25 mouse cellular contexts compared by ENCODE assay signal in genomic region chr5:135331161-135331560, GRCm38 (mm10). TPM values are rescaled to one million over a fixed set of nuclear protein-coding genes. Genes with fewer than 3 reads are reported as not detected.
DNase-seq lines count a peak whose midpoint lies in the region; ATAC-seq lines count a peak whose summit lies in the region.
"Had no signal": no experiment of that assay in that cellular context is flagged by ENCODE, and none has a peak within 500 bp of the region (broad histone marks: within the 10 kb centered on the region; RNA-seq: fewer than 3 reads in every experiment).

No protein-coding gene starts in this region.

- no peak overlapping the region for H3K9ac ChIP-seq in hindbrain, embryonic 12.5 days
- H3K9ac ChIP-seq: embryonic facial prominence, embryonic 13.5 days; forebrain, embryonic 13.5 days; heart, embryonic 15.5 days had no signal

- H3K27me3 ChIP-seq in hindbrain, embryonic 10.5 days (ENCODE audit: insufficient read depth, poor library complexity, severe bottlenecking) = no peaks in the 10 kb centered on the region
- no peaks in the 10 kb centered on the region for H3K27me3 ChIP-seq in hindbrain, embryonic 12.5 days
- H3K27me3 ChIP-seq in limb, embryonic 10.5 days (ENCODE audit: low read depth, poor library complexity, severe bottlenecking) = no peaks in the 10 kb centered on the region
- H3K27me3 ChIP-seq: embryonic facial prominence, embryonic 13.5 days; forebrain, embryonic 13.5 days; heart, embryonic 15.5 days had no signal

- no peak overlapping the region for H3K27ac ChIP-seq in hindbrain, embryonic 10.5 days
- no peak overlapping the region for H3K27ac ChIP-seq in hindbrain, embryonic 12.5 days
- H3K27ac ChIP-seq in limb, embryonic 10.5 days = no peak overlapping the region
- H3K27ac ChIP-seq: embryonic facial prominence, embryonic 13.5 days; forebrain, embryonic 13.5 days; gastrocnemius, adult 2 months; heart, embryonic 15.5 days had no signal

- no peaks in the 10 kb centered on the region for H3K36me3 ChIP-seq in hindbrain, embryonic 10.5 days
- no peaks in the 10 kb centered on the region for H3K36me3 ChIP-seq in hindbrain, embryonic 12.5 days
- H3K36me3 ChIP-seq in limb, embryonic 10.5 days = no peaks in the 10 kb centered on the region
- H3K36me3 ChIP-seq: embryonic facial prominence, embryonic 13.5 days; G1E; heart, embryonic 15.5 days had no signal

- no peak for ATAC-seq in hindbrain, embryonic 12.5 days (ENCODE audit: low FRiP score)
- ATAC-seq: CD4-positive, CD25-positive, alpha-beta regulatory T cell, adult 4 months; forebrain, embryonic 13.5 days; hindbrain, embryonic 16.5 days had no signal

- peaks cover 7% of the 10 kb centered on the region for H3K4me1 ChIP-seq in hindbrain, embryonic 10.5 days (replicated peaks)
- no peaks in the 10 kb centered on the region for H3K4me1 ChIP-seq in hindbrain, embryonic 12.5 days
- H3K4me1 ChIP-seq in limb, embryonic 10.5 days = peaks cover 6% of the 10 kb centered on the region; the same call in 1 of the 2 replicates
- H3K4me1 ChIP-seq: embryonic facial prominence, embryonic 13.5 days; forebrain, embryonic 13.5 days had no signal

- WGBS in hindbrain, embryonic 10.5 days = 88% methylated on average over 6 of the region's 6 CpGs
- WGBS in hindbrain, embryonic 12.5 days = 83% methylated on average over 6 of the region's 6 CpGs
- WGBS in limb, embryonic 10.5 days = 88% methylated on average over 6 of the region's 6 CpGs

- H3K4me2 ChIP-seq in hindbrain, embryonic 12.5 days (replicated peaks) = no peak overlapping the region
- H3K4me2 ChIP-seq: embryonic facial prominence, embryonic 13.5 days; forebrain, embryonic 13.5 days; heart, embryonic 11.5 days; heart, embryonic 15.5 days had no signal

- DNase-seq in adrenal gland, postnatal 14 days = peak; percentile 16
- DNase-seq in adrenal gland, postnatal 10 days = no peak
- peak; percentile 1 for DNase-seq in hindbrain, embryonic 10.5 days (ENCODE audit: low spot score)
- peak; percentile 3 for DNase-seq in lung, postnatal 36 days
- DNase-seq in lung, adult 18-20 months = no peak
- peak; percentile 15 for DNase-seq in limb, embryonic 10.5 days (ENCODE audit: low spot score)
- DNase-seq: adrenal gland, adult 8-10 months; B cell, adult 2 months; cerebellum, adult 11-12 months; cerebellum, adult 9-10 months; cerebellum, postnatal 25 days; gastrocnemius, adult 2 months; gastrocnemius, postnatal 25 days; heart, postnatal 14 days had no signal

- H3K4me3 ChIP-seq in hindbrain, embryonic 10.5 days = no peak overlapping the region
- H3K4me3 ChIP-seq in hindbrain, embryonic 12.5 days = no peak overlapping the region
- no peak overlapping the region for H3K4me3 ChIP-seq in limb, embryonic 10.5 days
- H3K4me3 ChIP-seq: embryonic facial prominence, embryonic 13.5 days; forebrain, embryonic 13.5 days; gastrocnemius, adult 2 months; heart, embryonic 15.5 days had no signal

- no peaks in the 10 kb centered on the region for H3K9me3 ChIP-seq in hindbrain, embryonic 10.5 days
- H3K9me3 ChIP-seq in hindbrain, embryonic 12.5 days (replicated peaks) = no peaks in the 10 kb centered on the region
- H3K9me3 ChIP-seq in limb, embryonic 10.5 days (replicated peaks) = no peaks in the 10 kb centered on the region
- H3K9me3 ChIP-seq: embryonic facial prominence, embryonic 13.5 days; forebrain, embryonic 13.5 days; G1E; heart, embryonic 15.5 days had no signal

RNA-seq across cellular contexts. Expression of gene Fkbp6, which starts 18.7 kb away (rescaled TPM):
- not detected in 2 replicates for total RNA-seq in adrenal gland, postnatal 14 days (2021)
- total RNA-seq in adrenal gland, postnatal 10 days (2021) = under 1 TPM in 1 of 2 experiments, not detected in 1; 0.27 TPM
- polyA plus RNA-seq in hindbrain, embryonic 10.5 days (2016; fragmentation: Nextera tagmentation; extraction: Ambion mirVana) = 0.17 and 0.31 TPM in 2 replicates
- polyA plus RNA-seq in hindbrain, embryonic 12.5 days (2016; fragmentation: Nextera tagmentation; extraction: Ambion mirVana) = not detected in 2 replicates
- polyA plus RNA-seq in limb, embryonic 10.5 days (2016; fragmentation: Nextera tagmentation; extraction: Ambion mirVana) = not detected in 2 replicates
- total RNA-seq: G1E; gastrocnemius, adult 2 months; gastrocnemius, postnatal 25 days had no signal
- polyA plus RNA-seq: CD4-positive, CD25-positive, alpha-beta regulatory T cell, adult 4 months; embryonic facial prominence, embryonic 13.5 days; forebrain, embryonic 13.5 days; G1E; heart, embryonic 15.5 days had no signal

RNA-seq across cellular contexts. Expression of gene Trim50, which starts 21.9 kb away (rescaled TPM):
- not detected in 2 replicates for total RNA-seq in adrenal gland, postnatal 14 days (2021)
- not detected for total RNA-seq in adrenal gland, postnatal 10 days (2021)
- 0.08 TPM in 1 of 2 replicates, not detected in the other for polyA plus RNA-seq in hindbrain, embryonic 10.5 days (2016; fragmentation: Nextera tagmentation; extraction: Ambion mirVana)
- polyA plus RNA-seq in hindbrain, embryonic 12.5 days (2016; fragmentation: Nextera tagmentation; extraction: Ambion mirVana) = not detected in 2 replicates
- not detected in 2 replicates for polyA plus RNA-seq in limb, embryonic 10.5 days (2016; fragmentation: Nextera tagmentation; extraction: Ambion mirVana)
- total RNA-seq: adrenal gland, adult 8-10 months; gastrocnemius, adult 2 months; gastrocnemius, postnatal 25 days; granulocyte monocyte progenitor cell, adult 5-6 weeks; heart, postnatal 14 days had no signal
- polyA plus RNA-seq: CD4-positive, CD25-positive, alpha-beta regulatory T cell, adult 4 months; cortical plate, adult 2 months; forebrain, embryonic 13.5 days; G1E; heart, embryonic 11.5 days; heart, embryonic 15.5 days; hindbrain, embryonic 11.5 days; hindbrain, embryonic 16.5 days had no signal

RNA-seq across cellular contexts. Expression of gene Nsun5, which starts 38.6 kb away (rescaled TPM):
- 15.7 and 22.7 TPM in 2 replicates for total RNA-seq in adrenal gland, postnatal 14 days (2021)
- 10 to 100 TPM; 17.9 to 22.6 TPM for total RNA-seq in adrenal gland, postnatal 10 days (2021)
- polyA plus RNA-seq in hindbrain, embryonic 10.5 days (2016; fragmentation: Nextera tagmentation; extraction: Ambion mirVana) = 44.1 and 46.1 TPM in 2 replicates
- polyA plus RNA-seq in hindbrain, embryonic 12.5 days (2016; fragmentation: Nextera tagmentation; extraction: Ambion mirVana) = 28.5 and 36.1 TPM in 2 replicates
- 53.2 and 58.5 TPM in 2 replicates for polyA plus RNA-seq in limb, embryonic 10.5 days (2016; fragmentation: Nextera tagmentation; extraction: Ambion mirVana)

Comparison
In these comparisons a context has a peak if more than half of its experiments do, and no peak if none do; other contexts are left out.
1. DNase-seq: peak in adrenal gland, postnatal 14 days (single experiment), hindbrain, embryonic 10.5 days (single experiment), lung, postnatal 36 days (single experiment) and limb, embryonic 10.5 days (single experiment); none in adrenal gland, postnatal 10 days (single experiment) and lung, adult 18-20 months (0 of 2).